Mouse (Mus musculus) heart, adult 2 months (tissue): ENCODE results near the gene Tomm40.

Experiments
- CTCF ChIP-seq: fragments of 200-600 bp; IDR thresholded peaks from 2 replicates; pipeline ENCODE4 v1.8.1; 2022; ENCODE audit warnings: antibody characterized with exemption, mild to moderate bottlenecking, moderate library complexity
- EP300 ChIP-seq: fragments of 200-500 bp; IDR thresholded peaks from 2 replicates; pipeline ENCODE4 v1.6.1; 2011; ENCODE audit warnings: low read depth, low read length, control low read depth; ENCODE audit not compliant: insufficient read depth
- POLR2A ChIP-seq: fragments of 200-500 bp; IDR thresholded peaks from 2 replicates; pipeline ENCODE4 v1.6.1; 2011; ENCODE audit warnings: mild to moderate bottlenecking, low read depth, low read length, control low read depth; ENCODE audit not compliant: insufficient read depth

DNA sequence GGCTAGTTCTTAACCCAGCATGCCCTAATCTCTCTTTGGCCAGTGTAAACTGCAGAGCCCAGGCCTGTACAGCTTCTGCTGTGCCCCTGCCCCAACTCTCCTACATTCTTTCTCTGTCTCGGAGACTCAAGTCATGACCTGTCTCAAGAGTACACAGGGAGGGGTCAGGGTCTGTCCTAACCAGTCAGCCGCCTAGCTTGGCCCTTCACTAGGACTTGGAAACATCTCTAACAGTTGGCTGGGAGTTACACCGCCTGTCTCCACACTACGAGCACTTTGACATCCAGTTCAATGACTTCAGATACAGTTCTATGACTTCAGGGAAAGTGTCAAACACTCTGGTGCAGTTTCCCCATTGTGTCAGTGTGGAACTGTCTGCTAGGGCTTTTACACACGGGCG is 23.8 kb downstream of the Tomm40 start:
- no peak for TF ChIP-seq CTCF
- no peak for TF ChIP-seq POLR2A
- TF ChIP-seq EP300: no peak
